Mouse (Mus musculus) ovary, adult 18-20 months (tissue): ENCODE measurements at regions not wholly inside any gene's neighbourhood (a gene's known extent, or its start where the extent isn't known, plus 50 kb on each side); places are given as distances from the start of the nearest gene placed in this dataset.

ENCODE experiments used
- DNase-seq: peaks from one replicate; pipeline ENCODE4 v3.0.0; 2022; ENCODE audit warnings: low spot score, mixed read lengths

GRCm38 (mm10) chr10:111741301-111741945 lies 231.0 kb upstream of the Krr1 start:
- no peak for DNase-seq

DNA sequence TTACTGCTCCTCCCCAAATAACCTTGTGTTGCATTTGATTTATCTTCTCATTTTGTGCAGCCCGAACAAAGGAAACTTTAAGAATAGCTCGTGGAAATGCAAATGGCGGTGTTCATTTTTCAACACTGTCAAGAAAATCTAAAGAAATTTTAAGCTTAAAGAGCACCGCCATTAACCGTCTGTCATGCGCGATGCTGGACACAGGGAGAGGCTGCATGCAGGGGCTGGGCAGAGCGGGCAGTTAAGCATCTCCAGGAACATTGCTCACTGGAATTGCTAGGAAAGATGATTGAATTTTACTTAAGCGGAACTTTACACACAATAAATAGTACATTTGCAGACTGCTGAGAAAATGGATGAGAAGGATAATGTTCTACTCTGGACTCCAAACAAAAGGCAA lies 229.2 kb upstream of the Krr1 start:
- no peak for DNase-seq

- no peak for DNase-seq
Observed at GRCm38 (mm10) chr10:111745116-111745515, 227.3 kb upstream of the Krr1 start.

DNA sequence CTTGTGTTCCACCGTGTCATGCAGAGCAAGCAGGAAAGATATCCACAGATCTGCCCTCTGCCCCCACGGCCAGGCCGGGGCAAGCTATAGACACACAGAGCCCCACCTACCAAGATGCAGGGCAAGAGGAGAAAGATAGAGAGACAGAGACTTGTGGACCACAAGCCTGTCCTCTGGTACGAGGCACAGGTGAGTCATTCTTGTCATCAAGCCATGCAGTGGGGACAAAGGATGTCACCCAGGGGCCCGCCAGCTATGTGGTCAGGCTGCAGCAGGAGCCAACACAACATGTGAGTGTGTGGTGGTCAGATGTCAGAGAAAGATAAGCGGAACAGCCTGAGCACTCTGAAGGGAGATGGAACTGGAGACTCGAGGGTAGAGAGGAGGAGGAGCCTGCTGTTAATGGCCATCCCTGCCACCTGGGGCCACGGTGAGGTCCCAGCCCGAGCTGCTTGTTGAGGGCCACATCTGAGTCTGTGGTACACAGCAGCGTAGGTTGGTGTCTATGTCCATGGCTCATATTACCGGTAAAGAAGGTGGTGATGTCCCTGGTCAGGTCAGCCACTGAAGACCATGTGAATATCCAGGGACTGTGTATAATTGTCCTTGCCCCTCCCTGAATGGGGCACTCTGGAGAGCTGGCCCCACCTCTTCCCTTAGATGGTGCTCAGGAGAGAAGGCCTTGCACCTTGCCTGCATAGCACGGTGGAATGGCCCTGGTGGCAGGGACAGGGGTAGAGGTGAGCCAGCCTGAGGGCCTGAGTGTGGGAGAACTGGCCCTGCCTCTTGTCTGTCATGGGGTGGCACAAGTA lies 226.2 kb upstream of the Krr1 start:
- no peak for DNase-seq

DNA sequence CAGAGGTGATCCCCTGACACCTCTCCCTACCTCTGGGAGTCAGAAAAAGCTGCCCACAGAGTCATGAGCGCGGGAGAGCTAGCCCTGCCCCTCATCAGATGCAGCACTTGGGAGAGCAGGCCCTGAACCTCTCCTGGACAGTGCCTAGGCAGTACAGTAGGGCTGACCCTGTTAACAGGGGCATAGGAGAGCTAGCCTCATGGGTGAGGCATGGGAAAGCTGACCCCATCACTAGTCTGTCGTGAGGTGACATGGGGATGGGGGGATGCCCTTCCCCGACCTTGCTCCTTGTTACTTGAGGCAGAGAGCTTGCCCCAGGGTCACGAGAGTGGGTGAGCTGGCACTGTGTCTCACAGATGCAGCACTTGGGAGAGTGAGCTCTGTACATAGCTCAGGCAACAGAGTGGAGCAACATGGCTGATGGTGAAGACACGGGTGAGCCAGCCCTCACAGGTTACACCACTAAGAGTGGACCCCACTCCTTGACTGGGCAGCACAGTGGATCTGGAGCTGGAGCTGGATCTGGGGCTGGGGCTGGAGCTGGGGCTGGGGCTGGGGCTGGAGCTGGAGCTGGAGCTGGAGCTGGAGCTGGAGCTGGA lies 225.5 kb upstream of the Krr1 start:
- DNase-seq = no peak

GRCm38 (mm10) chr10:111748482-111748881 lies 224.0 kb upstream of the Krr1 start:
- DNase-seq = no peak

GRCm38 (mm10) chr10:111753646-111754045 lies 218.8 kb upstream of the Krr1 start:
- DNase-seq = no peak

DNA sequence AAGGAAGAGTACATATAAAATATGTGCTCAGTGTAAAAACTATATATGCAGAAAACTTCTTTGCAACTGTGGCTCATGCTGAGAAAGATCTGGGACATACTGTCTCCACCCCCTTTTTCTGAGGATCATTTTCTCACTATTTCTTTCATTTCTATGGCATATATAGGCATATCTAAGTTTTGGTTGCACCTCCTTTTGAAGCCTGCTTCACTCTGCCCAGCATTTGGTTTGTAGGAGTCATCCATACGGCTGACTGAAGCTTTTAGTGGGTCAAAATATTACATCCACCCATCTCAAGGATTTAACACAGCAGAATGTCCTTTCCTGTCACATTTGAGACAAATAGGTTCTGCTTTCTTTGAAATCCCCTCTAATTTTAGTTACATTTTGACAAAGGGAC lies 216.5 kb upstream of the Krr1 start:
- no peak for DNase-seq

DNA sequence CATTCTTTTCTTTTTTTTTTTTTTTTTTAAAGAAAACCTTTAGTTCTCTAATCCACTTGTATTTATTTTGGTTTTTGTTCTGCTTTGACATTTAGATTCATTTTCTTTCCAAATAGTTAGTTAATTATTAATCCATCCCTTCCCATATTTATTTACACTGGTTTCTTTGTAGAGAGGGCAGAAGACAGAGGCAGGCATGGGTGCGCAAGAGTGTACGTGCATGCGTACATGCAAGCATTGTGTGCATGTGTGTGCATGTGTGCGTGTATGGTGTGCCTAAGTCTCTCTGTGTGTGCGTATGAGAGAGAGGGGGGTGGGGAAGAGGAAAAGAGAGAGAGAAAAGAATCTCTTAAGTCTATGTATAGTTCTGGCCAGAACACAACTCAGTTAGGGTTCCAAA lies 215.9 kb upstream of the Krr1 start:
- DNase-seq = no peak

- no peak for DNase-seq
Observed at GRCm38 (mm10) chr10:111757689-111758088, 214.8 kb upstream of the Krr1 start.

DNA sequence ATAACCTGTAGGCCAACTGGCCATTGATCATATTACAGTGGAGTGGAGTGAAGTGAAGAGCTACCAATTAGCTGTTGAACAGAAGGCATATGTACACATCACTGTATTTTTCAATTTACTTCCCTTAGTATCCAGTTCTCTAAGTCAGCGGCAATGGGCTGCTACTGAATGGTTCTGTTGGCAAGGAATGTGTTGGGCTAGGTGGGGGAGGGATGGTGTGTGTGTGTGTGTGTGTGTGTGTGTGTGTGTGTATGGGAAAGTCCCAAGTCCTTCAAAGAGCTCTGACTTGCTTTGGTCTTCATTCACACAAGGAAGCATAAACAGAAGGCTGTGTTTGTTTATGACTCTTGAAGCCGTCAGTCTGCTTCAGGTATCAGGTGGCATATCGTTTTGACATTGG lies 213.0 kb upstream of the Krr1 start:
- no peak for DNase-seq

DNA sequence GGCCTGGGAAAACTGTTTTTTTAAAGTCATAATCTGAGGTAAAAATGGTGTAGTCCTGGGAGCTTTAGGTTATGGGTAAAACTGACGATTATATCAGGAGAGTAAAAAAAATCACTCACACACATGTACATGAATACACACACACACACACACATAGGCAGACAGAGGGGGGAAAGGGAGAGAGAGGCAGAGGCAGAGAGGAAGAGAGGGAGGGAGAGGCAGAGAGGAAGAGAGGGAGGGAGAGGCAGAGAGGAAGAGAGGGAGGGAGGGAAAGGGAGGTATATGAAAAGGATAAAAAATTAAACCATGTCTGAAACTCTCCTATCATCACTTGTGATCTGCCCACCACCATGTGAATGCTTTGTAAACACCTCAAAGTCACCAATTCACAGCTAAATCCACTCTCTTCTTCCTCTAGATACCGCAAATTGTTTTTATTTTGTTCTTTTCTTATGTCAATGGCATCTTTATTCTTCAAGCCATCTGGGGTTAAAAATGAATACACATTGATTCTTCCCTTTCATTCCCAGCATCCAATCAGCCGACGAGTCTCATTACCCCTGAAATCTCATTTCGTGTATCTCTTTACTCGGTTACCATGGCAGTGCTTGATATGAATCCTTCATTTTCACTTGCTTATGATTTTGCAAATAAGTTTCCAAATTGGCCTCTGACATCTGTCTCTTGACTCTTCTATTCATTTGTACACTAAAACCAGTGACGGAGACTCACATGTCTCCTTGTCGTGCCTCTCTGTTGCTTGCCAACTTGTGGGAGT lies 209.5 kb upstream of the Krr1 start:
- no peak for DNase-seq

GRCm38 (mm10) chr10:111767011-111767720 lies 205.3 kb upstream of the Krr1 start:
- DNase-seq = no peak

GRCm38 (mm10) chr10:111767813-111768455 lies 204.5 kb upstream of the Krr1 start:
- DNase-seq = no peak

DNA sequence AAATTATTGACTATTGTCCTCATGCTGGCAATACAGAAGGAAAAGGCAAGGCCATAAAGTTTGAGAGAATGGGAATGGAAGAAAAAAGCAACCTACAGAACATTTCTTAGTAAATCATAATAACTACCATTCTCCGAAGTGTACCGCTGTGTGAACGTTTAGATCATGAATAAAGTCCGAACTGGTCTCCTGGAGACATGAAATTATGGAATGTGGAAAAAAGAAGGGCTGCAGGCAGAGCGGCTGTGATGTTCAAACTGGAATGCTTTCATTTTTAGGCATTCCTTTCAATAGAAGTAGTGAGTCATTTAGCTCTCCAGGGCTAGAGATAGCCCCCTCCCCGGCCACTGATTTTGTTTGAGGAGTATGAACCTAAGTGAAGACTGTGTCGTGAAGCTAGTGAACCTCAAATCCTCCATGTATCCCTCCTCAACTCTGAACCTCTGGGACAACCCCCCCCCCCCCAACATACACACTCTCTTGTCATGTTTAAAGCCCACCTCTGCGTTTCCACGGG lies 202.9 kb upstream of the Krr1 start:
- DNase-seq = no peak

- DNase-seq = no peak
Observed at GRCm38 (mm10) chr10:111770027-111770426, 202.4 kb upstream of the Krr1 start.

DNA sequence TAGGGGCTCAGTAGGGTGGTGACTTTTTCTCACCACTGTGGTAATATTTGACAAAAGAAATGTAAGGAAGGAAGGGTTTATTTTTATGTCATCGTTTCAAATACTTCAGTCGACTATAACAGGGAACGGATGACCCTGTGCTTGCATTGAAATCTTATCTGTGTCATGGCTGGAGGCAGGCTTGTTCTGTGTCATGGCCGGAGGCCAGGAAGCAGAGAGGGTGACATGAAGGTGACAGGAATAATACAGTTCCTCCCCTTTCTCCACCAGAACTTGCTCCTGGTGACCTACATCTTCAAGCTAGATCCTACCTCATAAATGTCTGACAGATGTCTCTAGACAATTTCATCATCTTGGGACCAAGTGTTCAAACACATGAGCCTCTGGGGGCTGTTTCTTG lies 201.5 kb upstream of the Krr1 start:
- no peak for DNase-seq

DNA sequence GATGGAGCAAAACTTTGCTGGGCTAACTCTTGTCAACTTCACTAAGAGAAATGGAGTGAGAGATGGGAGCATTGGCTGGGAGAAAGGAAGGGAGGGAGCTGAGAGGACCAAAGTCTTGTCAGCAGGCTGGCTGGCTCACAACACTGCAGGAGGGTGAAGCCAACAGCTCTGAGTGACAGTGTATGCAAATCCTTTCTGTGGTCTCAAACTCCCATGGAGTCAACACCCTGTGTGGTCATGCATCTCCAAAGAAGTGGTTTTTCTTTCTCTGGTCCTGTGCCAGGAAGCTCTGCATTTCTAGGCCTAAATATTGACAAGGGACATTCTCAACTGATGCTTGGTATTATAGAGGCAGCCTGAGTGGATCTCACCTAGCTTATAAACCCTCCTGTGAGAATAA lies 194.9 kb upstream of the Krr1 start:
- DNase-seq = no peak

GRCm38 (mm10) chr10:111778111-111778510 lies 194.4 kb upstream of the Krr1 start:
- DNase-seq = no peak

- no peak for DNase-seq
Observed at GRCm38 (mm10) chr10:111779956-111780355, 192.5 kb upstream of the Krr1 start.

GRCm38 (mm10) chr10:111782195-111782810 lies 190.2 kb upstream of the Krr1 start:
- DNase-seq = no peak
